Mouse (Mus musculus): Measurements from ENCODE around the gene 2210011C24Rik. TPM values are rescaled to one million over a fixed set of nuclear protein-coding genes. Genes with fewer than 3 reads are reported as not detected.
"Not testable (repeated sequence)": the region's sequence is repeated elsewhere in the genome, so short reads cannot be mapped to it uniquely, and the experiment has no call there.

Gene 2210011C24Rik
- total RNA-seq, 1 experiment from 2014 or later: not detected

DNA sequence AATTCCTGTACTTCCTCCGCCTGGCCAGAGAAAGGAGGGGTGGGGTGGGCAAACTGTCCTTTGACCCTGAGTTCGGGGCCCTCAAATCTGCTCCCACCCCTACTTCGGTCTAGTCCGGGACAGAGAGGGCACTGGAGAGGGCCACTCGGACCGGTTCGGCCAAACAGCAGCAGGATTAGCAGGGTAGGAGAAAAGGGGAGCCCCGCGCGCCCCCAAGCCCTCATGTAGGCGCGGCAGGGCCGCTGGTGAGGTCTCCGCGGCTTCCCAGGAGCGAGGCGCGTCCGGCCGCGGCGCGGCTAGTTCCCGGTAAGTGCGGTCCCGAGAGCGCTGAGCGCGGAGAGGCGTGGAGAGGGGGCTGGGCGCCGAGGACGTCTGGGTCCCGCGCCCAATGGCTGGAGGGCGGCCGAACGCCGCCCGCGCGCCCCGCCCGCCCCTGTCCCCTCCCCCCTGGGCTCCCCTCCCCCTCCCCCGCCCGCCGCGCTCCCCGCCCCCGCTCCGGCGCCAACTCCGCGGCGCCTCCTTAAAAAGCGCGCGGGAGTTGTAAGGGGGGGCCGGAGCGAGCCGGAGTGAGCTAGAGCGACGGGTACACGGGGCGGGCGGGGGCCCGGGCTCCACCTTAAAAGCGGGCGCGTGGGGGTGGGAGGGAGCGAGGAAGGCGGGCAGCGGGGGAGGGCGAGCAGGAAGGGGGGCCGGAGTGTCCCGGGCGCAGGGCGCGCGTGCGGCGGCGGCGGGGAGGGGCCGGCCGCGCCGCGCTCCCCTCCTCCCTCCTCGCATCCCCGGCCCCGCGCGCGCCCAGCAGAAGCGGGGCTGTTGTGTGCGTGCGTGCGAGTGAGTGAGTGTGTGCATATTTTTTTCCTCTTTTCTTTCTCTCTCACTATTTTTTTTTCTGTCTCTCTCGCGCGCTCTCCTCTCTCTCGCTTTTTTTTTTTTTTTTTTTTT, 15.1 kb downstream of the 2210011C24Rik start:
- ATAC-seq (replicated peaks; ENCODE audit: low read depth, poor library complexity, severe bottlenecking): peak; percentile 63

GRCm38 (mm10) chr8:83995973-83996372, 16.0 kb downstream of the 2210011C24Rik start:
- ATAC-seq (replicated peaks; ENCODE audit: low read depth, poor library complexity, severe bottlenecking): no peak

- ATAC-seq (replicated peaks; ENCODE audit: low read depth, poor library complexity, severe bottlenecking): no peak
Observed at GRCm38 (mm10) chr8:83994030-83994429, 17.9 kb downstream of the 2210011C24Rik start.

DNA sequence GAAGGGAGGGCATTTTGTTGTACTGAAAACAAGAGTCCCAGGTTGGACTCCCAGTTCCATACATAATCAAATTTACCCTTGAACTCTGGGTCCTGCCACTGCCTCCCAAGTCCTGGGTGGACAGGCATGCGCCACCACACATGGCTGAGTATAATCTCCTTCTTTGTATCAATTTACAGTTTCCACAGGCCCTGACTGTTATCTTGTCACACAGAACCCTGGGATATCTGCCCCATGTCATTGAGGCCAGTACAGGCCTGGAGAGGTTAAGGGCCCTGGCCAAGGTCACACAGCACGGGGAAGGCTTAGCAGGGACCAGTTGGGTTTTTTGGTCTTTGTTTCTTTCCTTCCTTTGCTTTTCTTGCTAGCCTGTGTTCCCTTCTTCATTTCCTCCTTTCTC, 19.5 kb downstream of the 2210011C24Rik start:
- no peak for ATAC-seq (replicated peaks; ENCODE audit: low read depth, poor library complexity, severe bottlenecking)

DNA sequence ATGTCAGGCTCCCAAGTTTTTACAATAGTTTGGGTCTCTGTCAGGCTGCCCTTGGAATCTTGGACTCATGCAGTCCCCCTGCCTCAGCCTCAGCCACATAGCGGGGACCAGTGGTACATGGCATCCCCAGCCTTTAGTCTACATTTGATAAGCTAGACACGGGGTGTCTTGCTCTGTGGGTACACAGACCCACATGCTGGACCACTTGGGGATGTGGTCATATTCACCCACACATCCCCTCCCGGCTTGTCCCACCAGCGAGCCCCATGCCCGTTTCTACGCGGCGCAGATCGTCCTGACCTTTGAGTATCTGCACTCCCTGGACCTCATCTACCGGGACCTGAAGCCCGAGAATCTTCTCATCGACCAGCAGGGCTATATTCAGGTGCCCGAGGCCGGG, 21.8 kb downstream of the 2210011C24Rik start:
- no peak for ATAC-seq (replicated peaks; ENCODE audit: low read depth, poor library complexity, severe bottlenecking)

DNA sequence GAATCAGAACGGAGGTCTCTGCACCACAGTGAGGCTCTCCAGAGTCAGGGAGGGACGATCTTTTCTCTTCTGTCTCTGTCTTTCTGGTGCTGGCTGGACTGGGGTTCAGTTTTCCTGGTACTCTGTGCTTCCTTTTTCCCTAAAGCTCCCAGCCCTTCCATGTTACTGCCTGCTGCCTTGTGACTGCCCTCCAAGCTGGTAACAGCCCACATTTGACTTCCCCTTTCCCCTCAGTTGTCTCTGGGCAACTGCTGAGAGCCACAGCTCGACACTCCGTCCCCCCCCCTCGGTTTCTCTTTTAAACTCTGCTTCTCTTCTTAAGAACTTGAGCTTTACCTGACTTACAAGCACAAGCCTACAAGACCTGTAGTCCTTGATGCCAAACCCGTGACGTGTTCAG, 22.7 kb downstream of the 2210011C24Rik start:
- ATAC-seq (replicated peaks; ENCODE audit: low read depth, poor library complexity, severe bottlenecking): peak; percentile 88

DNA sequence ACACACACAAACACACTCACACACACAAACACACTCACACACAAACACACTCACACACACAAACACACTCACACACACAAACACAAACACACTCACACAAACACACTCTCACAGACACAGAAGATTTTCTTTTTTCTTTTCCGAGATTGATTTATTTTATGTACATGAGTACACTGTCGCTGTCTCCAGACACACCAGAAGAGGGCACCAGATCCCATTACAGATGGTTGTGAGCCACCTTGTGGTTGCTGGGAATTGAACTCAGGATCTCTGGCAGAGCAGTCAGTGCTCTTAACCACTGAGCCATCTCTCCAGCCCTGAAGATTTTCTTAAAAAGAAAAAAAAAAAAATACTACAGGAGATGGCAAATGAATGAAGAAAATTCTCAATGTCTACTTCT, 28.7 kb downstream of the 2210011C24Rik start:
- not testable (repeated sequence) for ATAC-seq (replicated peaks; ENCODE audit: low read depth, poor library complexity, severe bottlenecking)

DNA sequence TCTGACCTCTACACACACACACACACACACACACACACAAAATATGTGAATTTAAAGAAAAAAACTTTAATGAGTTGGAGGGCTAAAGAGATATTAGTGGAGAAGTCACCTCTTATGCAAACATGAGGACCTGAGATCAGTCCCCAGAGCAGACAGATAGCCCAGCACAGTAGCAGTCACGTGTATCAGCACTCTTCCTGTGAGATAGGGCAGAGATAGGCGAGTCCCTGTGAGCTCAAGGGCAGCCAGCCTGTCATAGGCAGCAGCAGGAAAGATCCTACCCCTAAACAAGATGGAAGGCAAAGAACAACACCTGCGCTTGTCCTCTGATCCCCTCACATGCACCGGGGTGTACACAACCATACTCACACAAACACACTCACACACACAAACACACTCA, 29.5 kb downstream of the 2210011C24Rik start:
- ATAC-seq (replicated peaks; ENCODE audit: low read depth, poor library complexity, severe bottlenecking): no peak

DNA sequence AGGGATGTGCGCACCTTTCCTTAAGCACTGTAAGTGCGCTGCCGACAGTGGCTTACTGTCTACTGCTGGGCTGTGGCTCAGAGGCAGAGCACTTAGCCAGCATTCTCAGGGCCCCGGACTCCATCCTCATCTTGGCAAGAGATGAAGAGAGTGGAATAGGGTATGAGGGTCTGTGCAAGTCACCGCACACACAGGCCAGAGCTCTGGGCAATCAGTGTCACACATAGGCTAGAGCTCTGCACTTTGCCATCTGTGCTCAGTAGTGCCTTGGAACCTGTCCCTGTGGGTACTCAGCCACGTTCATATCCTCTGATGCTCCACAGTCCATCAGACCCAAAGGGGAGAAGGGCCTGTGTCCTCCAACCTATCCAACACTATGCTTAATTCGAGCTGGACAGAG, 30.4 kb downstream of the 2210011C24Rik start:
- no peak for ATAC-seq (replicated peaks; ENCODE audit: low read depth, poor library complexity, severe bottlenecking)

DNA sequence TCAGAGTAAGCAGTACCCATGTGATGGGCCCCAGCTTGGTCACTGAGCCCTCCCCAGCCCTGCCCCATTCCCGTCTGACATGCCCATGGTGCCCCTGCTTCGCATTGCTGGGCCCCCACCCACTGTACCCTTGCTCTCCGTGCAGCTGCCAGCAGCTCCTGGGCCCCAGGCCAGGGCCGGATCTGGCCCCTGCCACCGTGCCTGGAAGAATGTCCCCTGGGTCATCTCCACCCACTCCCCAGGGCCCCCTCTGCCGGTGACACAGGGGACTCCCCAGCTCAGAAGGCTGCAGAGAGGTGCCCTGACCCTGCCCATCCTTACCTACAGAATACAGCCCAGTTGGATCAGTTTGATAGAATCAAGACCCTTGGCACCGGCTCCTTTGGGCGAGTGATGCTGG, 31.1 kb downstream of the 2210011C24Rik start:
- ATAC-seq (replicated peaks; ENCODE audit: low read depth, poor library complexity, severe bottlenecking): no peak

DNA sequence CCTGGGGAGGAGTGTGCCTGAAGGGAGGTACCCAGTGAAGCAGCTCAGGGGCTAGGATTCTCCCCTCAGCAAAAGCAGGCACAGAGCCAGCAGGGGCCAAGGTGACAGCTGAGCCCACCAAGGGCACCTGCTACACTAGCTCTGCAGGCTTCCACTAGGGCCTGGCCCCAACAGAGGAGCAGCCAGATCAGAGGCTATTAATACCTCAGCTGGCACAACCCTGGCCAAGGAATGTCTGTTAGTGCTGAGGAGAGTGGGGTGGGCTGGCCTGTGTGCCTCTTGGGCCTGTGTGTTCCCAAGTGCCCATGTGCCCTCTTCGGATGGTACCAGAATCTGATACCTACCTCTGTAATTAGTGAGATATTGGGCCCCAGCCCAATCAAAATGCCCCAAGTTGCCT, 31.7 kb downstream of the 2210011C24Rik start:
- no peak for ATAC-seq (replicated peaks; ENCODE audit: low read depth, poor library complexity, severe bottlenecking)

DNA sequence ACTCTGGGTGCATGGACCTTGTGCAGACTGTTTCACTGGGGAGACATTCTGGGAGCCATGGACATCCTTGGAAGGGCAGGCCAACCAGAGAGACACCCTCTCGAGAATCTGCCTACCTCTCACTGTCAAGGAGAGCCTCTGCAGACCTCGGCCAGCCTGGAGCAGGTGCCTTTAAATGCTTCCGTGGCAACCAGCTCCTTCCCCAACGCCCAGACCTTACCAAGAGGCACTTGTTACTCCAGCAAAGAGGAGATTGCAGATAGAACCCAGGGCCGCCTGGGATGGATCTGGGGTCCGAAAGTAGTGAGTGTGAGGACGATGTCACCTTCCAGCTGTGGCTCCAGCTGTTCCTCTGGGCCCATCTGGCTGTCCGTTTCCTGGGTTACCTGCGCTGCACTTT, 33.8 kb downstream of the 2210011C24Rik start:
- no peak for ATAC-seq (replicated peaks; ENCODE audit: low read depth, poor library complexity, severe bottlenecking)

DNA sequence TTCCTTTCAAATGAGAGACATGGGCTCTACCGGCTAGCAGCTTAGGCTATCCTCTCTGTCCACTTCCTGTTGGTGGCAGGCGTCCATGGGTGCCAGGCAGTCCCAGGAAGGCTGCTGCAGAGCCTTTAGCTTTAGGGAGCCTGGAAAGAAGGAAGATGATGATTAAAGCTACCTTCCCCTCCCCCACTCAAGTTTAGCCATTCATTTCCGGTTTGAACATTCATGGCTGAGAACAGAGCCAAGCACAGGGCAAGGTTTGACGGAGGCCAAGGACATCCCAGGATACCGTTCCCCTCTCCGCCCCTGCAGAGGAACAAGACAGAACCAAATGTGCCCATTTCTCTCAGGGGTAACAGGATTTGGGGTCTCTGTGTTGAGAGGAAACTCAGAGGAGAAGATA, 34.3 kb downstream of the 2210011C24Rik start:
- ATAC-seq (replicated peaks; ENCODE audit: low read depth, poor library complexity, severe bottlenecking): no peak

GRCm38 (mm10) chr8:83976779-83977350, 35.1 kb downstream of the 2210011C24Rik start:
- ATAC-seq (replicated peaks; ENCODE audit: low read depth, poor library complexity, severe bottlenecking): no peak

- no peak for ATAC-seq (replicated peaks; ENCODE audit: low read depth, poor library complexity, severe bottlenecking)
Observed at GRCm38 (mm10) chr8:83976101-83976630, 35.8 kb downstream of the 2210011C24Rik start.

- no peak for ATAC-seq (replicated peaks; ENCODE audit: low read depth, poor library complexity, severe bottlenecking)
Observed at GRCm38 (mm10) chr8:83974521-83974920, 37.5 kb downstream of the 2210011C24Rik start.

DNA sequence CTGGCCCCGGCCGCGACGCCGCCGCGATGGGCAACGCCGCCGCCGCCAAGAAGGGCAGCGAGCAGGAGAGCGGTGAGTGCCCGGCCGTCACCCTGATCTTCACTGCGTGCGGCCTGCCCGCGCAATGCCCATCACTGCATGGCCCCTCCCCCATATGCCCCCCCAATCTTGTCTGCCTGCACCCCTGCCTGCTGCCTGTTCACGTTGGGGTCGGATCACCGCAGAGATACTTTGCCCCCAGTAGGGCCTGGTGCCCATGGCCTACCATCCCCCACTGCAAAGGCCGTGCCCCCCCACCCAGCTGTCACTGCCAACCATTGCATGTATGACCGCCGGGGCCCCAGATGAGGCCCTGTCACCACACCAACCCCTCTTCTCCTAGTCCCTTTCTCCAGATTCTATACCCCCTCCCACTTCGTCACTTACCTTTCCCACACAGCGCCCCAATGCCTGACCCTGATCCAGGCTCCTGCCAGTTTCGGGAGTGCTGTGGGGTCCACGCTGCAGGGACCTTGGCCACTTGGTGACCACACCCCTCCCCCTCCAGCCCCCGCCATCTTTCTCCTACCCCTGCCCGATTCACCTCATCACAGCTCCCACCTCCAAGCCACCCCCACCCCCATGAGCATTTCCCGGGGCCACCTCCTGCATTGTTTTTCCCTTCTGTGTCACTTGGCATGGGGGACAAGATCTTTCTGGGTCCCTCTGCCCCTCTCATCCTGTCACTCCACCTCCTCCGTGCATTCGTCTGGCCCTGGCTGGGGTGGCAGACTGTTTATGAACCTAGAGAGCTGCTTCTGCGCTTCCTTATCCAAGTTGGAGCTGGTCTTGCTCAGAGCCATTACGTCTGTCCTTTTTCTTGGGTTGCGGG, 38.6 kb downstream of the 2210011C24Rik start:
- no peak for ATAC-seq (replicated peaks; ENCODE audit: low read depth, poor library complexity, severe bottlenecking)

DNA sequence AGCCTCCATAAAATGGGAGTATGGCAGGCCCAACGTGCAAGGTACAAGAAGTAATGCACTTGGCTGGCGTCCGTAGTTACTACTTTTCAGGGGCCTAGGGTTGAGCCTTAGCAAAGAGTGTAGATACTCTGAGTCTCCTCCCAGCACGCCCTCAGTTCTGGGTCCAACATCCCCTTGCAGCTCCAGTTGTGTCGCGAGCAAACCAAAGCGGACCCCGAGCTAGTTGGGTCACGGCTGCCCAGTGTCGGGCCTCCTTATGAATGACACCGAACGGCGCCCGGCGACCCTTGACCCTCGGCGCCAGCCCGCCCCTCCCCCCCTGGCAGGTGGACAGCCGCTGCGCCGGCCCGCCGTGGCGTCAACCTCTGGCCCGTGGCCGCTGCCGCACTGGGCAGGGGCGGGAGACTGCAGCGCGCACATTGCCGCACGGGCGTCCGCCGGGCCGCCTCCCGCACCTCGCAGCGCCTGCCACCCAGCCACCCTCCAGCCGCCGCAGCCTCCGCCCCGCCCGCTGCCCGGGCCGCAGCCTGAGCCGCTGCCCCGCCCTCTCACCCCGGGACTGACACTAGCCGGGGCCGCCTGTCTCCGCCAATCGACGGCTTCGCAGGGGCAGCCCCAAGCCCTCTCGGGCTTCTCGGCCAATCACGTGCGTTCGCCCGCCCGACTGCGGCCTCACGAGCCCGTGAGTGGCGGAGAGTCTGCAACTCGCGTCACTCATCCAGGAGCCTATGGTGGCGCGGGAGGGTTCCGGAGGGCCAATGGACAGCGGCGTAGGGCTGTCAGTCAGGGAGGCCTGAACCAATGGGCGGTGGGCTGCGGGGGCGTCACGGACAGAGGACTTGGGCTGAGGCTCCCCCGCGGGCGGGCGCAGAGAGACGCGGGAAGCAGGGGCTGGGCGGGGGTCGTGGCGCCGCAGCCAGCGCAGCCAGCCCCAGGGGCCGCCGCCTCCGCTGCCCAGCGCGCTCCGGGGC, 39.5 kb downstream of the 2210011C24Rik start, which contains the start of gene Prkaca:
TSS of gene Prkaca (plus strand) at position 844 of the 971 bp plus-strand sequence.
- peak; percentile 98 for ATAC-seq (replicated peaks; ENCODE audit: low read depth, poor library complexity, severe bottlenecking)

DNA sequence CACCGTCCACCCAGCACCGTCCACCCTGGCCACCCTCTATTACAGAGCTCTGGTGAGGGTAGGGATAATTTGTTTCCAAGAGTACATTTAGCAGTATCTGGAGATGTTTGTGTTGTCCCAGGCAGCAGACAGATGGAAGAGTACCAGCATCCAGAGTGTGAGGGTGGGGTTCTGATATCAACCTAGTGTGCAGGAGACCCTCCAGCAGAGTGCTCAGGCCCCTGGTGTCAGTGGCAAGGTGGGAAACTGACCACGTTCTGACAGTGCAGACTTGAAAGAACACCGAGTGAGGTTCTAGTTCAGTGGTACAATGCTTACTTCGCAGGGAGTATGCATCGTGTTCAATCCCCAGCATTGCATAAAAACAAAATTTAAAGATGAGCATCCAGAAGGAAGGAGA, 40.3 kb downstream of the 2210011C24Rik start:
- no peak for ATAC-seq (replicated peaks; ENCODE audit: low read depth, poor library complexity, severe bottlenecking)
